Mouse (Mus musculus) ES-E14 (cell line): ENCODE measurements around the gene Atp1b3. TPM values are rescaled to one million over a fixed set of nuclear protein-coding genes. Genes with fewer than 3 reads are reported as not detected.
"Not testable (repeated sequence)": the region's sequence is repeated elsewhere in the genome, so short reads cannot be mapped to it uniquely, and the experiment has no call there.

Experiments
- DNase-seq: peaks from one replicate; pipeline ENCODE4 v3.0.0-alpha.2; 2013; ENCODE audit warnings: low read depth, low spot score
- H3K27ac ChIP-seq: 2 replicates; pipeline ENCODE4 v1.5.1; 2012; ENCODE audit warnings: low read depth, mild to moderate bottlenecking, low read length, moderate library complexity, mixed read lengths; ENCODE audit not compliant: poor library complexity, insufficient read depth, severe bottlenecking
- H3K36me3 ChIP-seq: 2 replicates; pipeline ENCODE4 v1.6.1; 2012; ENCODE audit warnings: mild to moderate bottlenecking, low read length, moderate library complexity, mixed read lengths; ENCODE audit not compliant: control insufficient read depth, poor library complexity, insufficient read depth, severe bottlenecking
- H3K4me1 ChIP-seq, 2 experiments: fragments of 150-350 bp in 1 of 2; sonication (generic) in 1 of 2; 2 replicates each; pipeline ENCODE4 v1.6.1; 2012; ENCODE audit warnings: low read length in 2 of 2, mild to moderate bottlenecking in 1 of 2, mixed read lengths in 1 of 2; ENCODE audit not compliant: control insufficient read depth in 2 of 2, insufficient read depth in 2 of 2, poor library complexity in 1 of 2
- H3K4me3 ChIP-seq, 2 experiments: fragments of 150-350 bp in 1 of 2; sonication (generic) in 1 of 2; 2 replicates each; pipeline ENCODE4 v1.5.1; 2012; ENCODE audit warnings: low read length in 2 of 2, low read depth in 1 of 2, mild to moderate bottlenecking in 1 of 2, mixed read lengths in 1 of 2; ENCODE audit not compliant: insufficient read depth in 1 of 2, poor library complexity in 1 of 2, severe bottlenecking in 1 of 2
- H3K9ac ChIP-seq: 2 replicates; pipeline ENCODE4 v1.6.1; 2012; ENCODE audit warnings: low read depth, mild to moderate bottlenecking, low read length, mixed read lengths; ENCODE audit not compliant: poor library complexity, insufficient read depth, severe bottlenecking
- H3K9me3 ChIP-seq: fragments of 150-350 bp; sonication (generic); 2 replicates; pipeline ENCODE4 v1.6.1; 2012; ENCODE audit warnings: low read depth, mild to moderate bottlenecking, low read length; ENCODE audit not compliant: control insufficient read depth, insufficient read depth
- CHD2 ChIP-seq: IDR thresholded peaks from 2 replicates; pipeline ENCODE4 v1.6.1; 2014; ENCODE audit warnings: mild to moderate bottlenecking, low read depth, low read length, inconsistent platforms
- HCFC1 ChIP-seq: IDR thresholded peaks from 2 replicates; pipeline ENCODE4 v1.6.1; 2012; ENCODE audit warnings: low read length, inconsistent platforms, borderline replicate concordance; ENCODE audit not compliant: insufficient read depth
- MAFK ChIP-seq: IDR thresholded peaks from 2 replicates; pipeline ENCODE4 v1.6.1; 2014; ENCODE audit warnings: mild to moderate bottlenecking, low read depth, low read length, inconsistent platforms; ENCODE audit not compliant: insufficient read depth
- ZC3H11A ChIP-seq: IDR thresholded peaks from 2 replicates; pipeline ENCODE4 v1.6.1; 2012; ENCODE audit warnings: low read depth, mild to moderate bottlenecking, inconsistent platforms, low read length, borderline replicate concordance
- ZNF384 ChIP-seq: IDR thresholded peaks from 2 replicates; pipeline ENCODE4 v1.6.1; 2012; ENCODE audit warnings: low read depth, low read length, inconsistent platforms
- in situ Hi-C, 2 experiments: fragments of 600-800 bp; cut with MboI; formaldehyde crosslinking; loops; one replicate each; pipeline ENCODE4 v1.15.1; 2025; ENCODE audit warnings: low sequenced_read_pairs in 2 of 2, inconsistent platforms in 1 of 2; ENCODE audit not compliant: unreplicated experiment in 2 of 2
- total RNA-seq: library from RNA; depleted of rRNA; stranded (reverse); fragments of 300-350 nt; gene quantifications from 2 replicates; pipeline ENCODE4 v1.2.3, GENCODE M21; 2012; rRNA removed

Gene Atp1b3
- total RNA-seq, result 131 and 132 TPM in 2 replicates

DNA sequence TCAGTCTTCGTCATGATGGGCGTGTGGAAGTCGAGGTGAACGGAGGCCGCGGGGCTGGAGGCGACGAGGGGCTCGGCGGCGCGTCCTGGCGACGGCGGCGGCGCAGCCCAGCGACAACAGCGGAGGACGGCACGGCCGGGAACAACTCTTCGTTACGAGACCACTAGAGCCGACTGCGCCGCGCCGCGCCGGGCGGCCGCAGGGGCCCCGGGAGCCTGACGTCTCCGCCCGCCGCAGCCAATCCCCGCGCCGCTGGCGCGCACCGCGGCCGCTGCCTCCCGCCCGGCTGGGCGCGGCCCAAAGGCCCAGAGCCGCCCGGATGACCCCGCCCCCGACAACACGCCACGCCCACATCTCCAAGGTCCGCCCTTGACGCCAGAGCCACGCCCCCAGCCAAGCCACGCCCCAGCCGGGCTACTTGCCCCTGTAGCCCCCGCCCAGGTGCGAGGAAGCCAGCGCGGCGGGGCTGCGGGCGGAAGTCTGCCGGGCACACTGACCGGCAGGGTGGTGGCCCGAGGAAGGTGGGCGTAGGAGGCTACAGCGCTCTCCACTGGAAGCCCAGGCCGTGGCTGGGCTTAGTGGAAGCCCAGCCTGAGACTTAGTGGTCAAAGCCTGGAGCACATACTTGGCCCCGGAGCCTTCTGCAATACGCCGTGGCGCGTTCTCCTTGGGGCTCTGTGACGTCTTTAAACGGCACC, at the start of gene Atp1b3:
TSS of gene Atp1b3 (minus strand) at position 302 of the 698 bp plus-strand sequence.
- H3K9me3 ChIP-seq, result no peaks in the 10 kb centered on the region
- peak within 1 kb of the TSS; percentile 99 for H3K9ac ChIP-seq
- peak; percentile 92 for DNase-seq
- peaks cover 2% of the 10 kb centered on the region; the same call in 1 of the 2 replicates for H3K36me3 ChIP-seq
- peaks cover 0 to 1% of the 10 kb centered on the region in 2 experiments; a peak in 1 of 4 replicates for H3K4me1 ChIP-seq
- peak within 1 kb of the TSS; percentile 89 for H3K27ac ChIP-seq
- in situ Hi-C loops, result no loop called here
- H3K4me3 ChIP-seq, result peak within 1 kb of the TSS; percentile 95 to 100
- TF ChIP-seq ZNF384, result no peak
- TF ChIP-seq HCFC1, result peak; percentile 25; the same call in 1 of the 2 replicates
- TF ChIP-seq ZC3H11A, result no peak
- TF ChIP-seq MAFK, result no peak
- no peak for TF ChIP-seq CHD2

DNA sequence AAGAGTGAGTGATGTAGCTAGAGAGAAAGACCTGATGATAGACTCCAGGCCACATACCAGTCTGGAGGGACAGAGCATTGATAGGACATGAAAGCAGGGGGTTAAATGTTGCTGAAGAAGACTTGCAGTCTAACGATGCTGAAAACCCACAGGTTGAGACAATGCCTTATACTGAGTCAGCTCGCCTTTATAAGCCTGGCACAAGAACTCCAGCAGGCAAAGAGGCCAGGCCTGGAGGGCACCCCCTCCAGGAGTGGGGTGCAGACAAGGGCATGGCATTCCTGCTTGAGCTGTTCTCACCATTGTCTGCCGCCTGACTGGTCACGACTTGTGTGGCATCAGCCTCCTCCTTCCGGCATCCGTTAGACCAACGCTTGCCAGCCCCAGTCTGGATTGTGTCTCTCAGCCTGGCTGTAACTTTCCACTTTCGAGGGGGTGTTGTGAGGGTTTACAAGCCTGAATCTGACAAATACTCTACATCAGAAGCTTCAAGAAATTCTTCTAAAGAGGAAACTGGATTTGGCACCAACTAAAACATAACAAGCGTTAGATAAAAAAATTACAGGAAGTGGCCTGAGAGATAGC, 48.7 kb upstream of the Atp1b3 start:
- no peak overlapping the region for H3K27ac ChIP-seq
- H3K36me3 ChIP-seq, result no peaks in the 10 kb centered on the region
- H3K9ac ChIP-seq, result no peak overlapping the region
- peaks cover 2 to 11% of the 10 kb centered on the region in 2 experiments for H3K4me1 ChIP-seq
- H3K9me3 ChIP-seq, result no peaks in the 10 kb centered on the region
- DNase-seq, result no peak
- TF ChIP-seq ZNF384, result no peak
- TF ChIP-seq ZC3H11A, result no peak
- TF ChIP-seq CHD2, result no peak
- TF ChIP-seq MAFK, result no peak
- TF ChIP-seq HCFC1, result no peak
- H3K4me3 ChIP-seq, result no peak overlapping the region
- in situ Hi-C loops, result no loop called here

DNA sequence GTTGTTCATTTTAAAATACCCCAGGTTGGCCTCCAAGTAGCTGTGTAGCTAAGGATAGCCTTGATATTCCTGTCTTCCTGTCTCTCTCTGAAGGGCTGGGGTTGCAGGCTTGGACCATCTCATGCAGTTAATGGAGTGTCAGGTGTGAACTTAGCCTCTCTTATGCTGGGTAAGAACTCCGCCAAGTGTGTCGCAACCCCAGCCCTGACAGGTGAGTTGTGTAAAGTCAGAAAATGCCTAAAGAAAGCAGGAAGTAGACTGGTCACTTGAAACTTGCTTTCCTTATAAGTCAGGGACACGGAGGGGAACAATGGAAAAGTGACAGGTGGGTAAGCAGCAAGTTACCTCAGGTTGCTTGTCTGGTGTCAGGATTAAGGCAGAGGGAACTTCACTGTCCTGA, 40.1 kb upstream of the Atp1b3 start:
- Histone ChIP-seq H3K9me3 (no peaks in the 10 kb centered on the region), H3K27ac (no peak overlapping the region), H3K4me1 (peaks cover 0 to 2% of the 10 kb centered on the region in 2 experiments; a peak in 2 of 4 replicates), H3K36me3 (no peaks in the 10 kb centered on the region), H3K4me3 (no peak overlapping the region), H3K9ac (no peak overlapping the region)
- in situ Hi-C loops, result no loop called here
- DNase-seq, result no peak
- TF ChIP-seq CHD2, result no peak
- no peak for TF ChIP-seq HCFC1
- TF ChIP-seq ZNF384, result no peak
- no peak for TF ChIP-seq MAFK
- no peak for TF ChIP-seq ZC3H11A

DNA sequence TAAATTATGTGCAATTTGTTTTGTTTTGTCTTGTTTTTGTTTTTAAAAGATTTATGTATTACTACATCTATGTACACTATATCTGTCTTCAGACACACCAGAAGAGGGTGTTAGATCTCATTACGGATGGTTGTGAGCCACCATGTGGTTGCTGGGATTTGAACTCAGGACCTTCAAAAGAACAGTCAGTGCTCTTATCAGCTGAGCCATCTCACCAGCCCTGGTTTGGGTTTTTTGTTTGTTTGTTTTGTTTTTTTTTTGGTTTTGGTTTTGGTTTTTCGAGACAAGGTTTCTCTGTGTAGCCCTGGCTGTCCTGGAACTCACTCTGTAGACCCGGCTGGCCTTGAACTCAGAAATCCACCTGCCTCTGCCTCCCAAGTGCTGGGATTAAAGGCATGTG, 35.7 kb upstream of the Atp1b3 start:
- H3K27ac ChIP-seq, DNase-seq, H3K9ac ChIP-seq, H3K36me3 ChIP-seq, H3K4me3 ChIP-seq, H3K9me3 ChIP-seq, in situ Hi-C loops: not testable (repeated sequence)
- H3K4me1 ChIP-seq, result peaks cover 3 to 13% of the 10 kb centered on the region in 2 experiments; a peak in 3 of 4 replicates

DNA sequence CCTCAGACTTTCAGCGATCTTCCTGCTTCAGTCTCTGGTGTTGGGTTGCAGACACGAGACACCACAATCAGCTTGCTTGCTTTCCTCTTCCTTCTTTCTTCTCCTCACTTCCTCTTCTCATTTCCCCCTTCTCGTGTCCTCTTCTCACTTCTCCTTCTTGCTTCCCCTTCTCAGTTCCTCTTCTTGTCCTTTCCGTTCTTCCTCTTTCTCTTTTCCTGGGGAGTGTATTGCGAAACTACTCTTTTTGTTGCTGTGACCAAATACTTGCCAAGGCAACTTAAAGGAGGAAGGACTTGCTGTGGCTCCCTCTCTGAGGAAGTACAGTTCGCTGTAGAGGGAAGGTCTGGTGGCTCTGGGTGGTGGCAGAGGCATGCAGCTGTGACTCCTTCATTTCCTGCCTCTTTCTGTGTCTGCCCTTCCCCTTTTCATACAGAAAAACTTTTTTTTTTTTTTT, 35.2 kb upstream of the Atp1b3 start:
- no peak overlapping the region for H3K27ac ChIP-seq
- peak overlapping the region; percentile 9; the same call in 1 of the 2 replicates for H3K9ac ChIP-seq
- peaks cover 3 to 16% of the 10 kb centered on the region in 2 experiments; a peak in 3 of 4 replicates for H3K4me1 ChIP-seq
- H3K36me3 ChIP-seq, result no peaks in the 10 kb centered on the region
- H3K4me3 ChIP-seq, result no peak overlapping the region
- no peak for TF ChIP-seq ZNF384
- TF ChIP-seq ZC3H11A, result no peak
- TF ChIP-seq HCFC1, result no peak
- TF ChIP-seq CHD2, result no peak
- no peak for TF ChIP-seq MAFK
- H3K9me3 ChIP-seq, result no peaks in the 10 kb centered on the region
- DNase-seq, result no peak
- in situ Hi-C loops, result no loop called here
